Mouse (Mus musculus) CH12.LX (cell line): ENCODE results near the gene F2rl1.

Experiments
- CHD2 ChIP-seq: IDR thresholded peaks from 2 replicates; pipeline ENCODE4 v1.6.1; 2011; ENCODE audit warnings: low read length, improper control_type of control experiment
- CTCF ChIP-seq, 2 experiments: IDR thresholded peaks in 1 of 2; conservative IDR thresholded peaks in 1 of 2; 2 replicates each; pipeline ENCODE4 v1.5.1; 2011 to 2012; ENCODE audit warnings: low read depth in 2 of 2, low read length in 2 of 2, improper control_type of control experiment in 1 of 2, inconsistent platforms in 1 of 2, mild to moderate bottlenecking in 1 of 2, moderate library complexity in 1 of 2
- EP300 ChIP-seq: IDR thresholded peaks from 2 replicates; pipeline ENCODE4 v1.6.1; 2011; ENCODE audit warnings: low read length, improper control_type of control experiment
- ETS1 ChIP-seq: conservative IDR thresholded peaks from 2 replicates; pipeline ENCODE4 v1.6.1; 2012; ENCODE audit warnings: low read depth, mild to moderate bottlenecking, inconsistent platforms, low read length, improper control_type of control experiment, moderate library complexity
- IRF4 ChIP-seq: IDR thresholded peaks from 2 replicates; pipeline ENCODE4 v1.6.1; 2014; ENCODE audit warnings: low read depth, mild to moderate bottlenecking, inconsistent platforms, low read length, improper control_type of control experiment
- JUN ChIP-seq: IDR thresholded peaks from 2 replicates; pipeline ENCODE4 v1.6.1; 2011; ENCODE audit warnings: low read depth, mild to moderate bottlenecking, low read length, improper control_type of control experiment, moderate library complexity; ENCODE audit not compliant: insufficient read depth
- MAZ ChIP-seq: IDR thresholded peaks from 2 replicates; pipeline ENCODE4 v1.6.1; 2012; ENCODE audit warnings: low read depth, mild to moderate bottlenecking, inconsistent platforms, low read length, improper control_type of control experiment, moderate library complexity
- MEF2A ChIP-seq: IDR thresholded peaks from 2 replicates; pipeline ENCODE4 v1.6.1; 2014; ENCODE audit warnings: low read depth, mild to moderate bottlenecking, inconsistent platforms, low read length, improper control_type of control experiment, borderline replicate concordance
- POLR2A ChIP-seq: IDR thresholded peaks from 2 replicates; pipeline ENCODE4 v1.6.1; 2011; ENCODE audit warnings: low read depth, mild to moderate bottlenecking, improper control_type of control experiment, low read length
- POLR2AphosphoS2 ChIP-seq: IDR thresholded peaks from 2 replicates; pipeline ENCODE4 v1.6.1; 2011; ENCODE audit warnings: low read depth, low read length, improper control_type of control experiment
- SIN3A ChIP-seq: IDR thresholded peaks from 2 replicates; pipeline ENCODE4 v1.6.1; 2012; ENCODE audit warnings: low read length, improper control_type of control experiment, inconsistent platforms
- UBTF ChIP-seq: IDR thresholded peaks from 2 replicates; pipeline ENCODE4 v1.6.1; 2012; ENCODE audit warnings: low read depth, mild to moderate bottlenecking, inconsistent platforms, low read length, improper control_type of control experiment, moderate library complexity
- USF1 ChIP-seq: IDR thresholded peaks from 2 replicates; pipeline ENCODE4 v1.6.1; 2014; ENCODE audit warnings: low read depth, mild to moderate bottlenecking, inconsistent platforms, low read length, improper control_type of control experiment
- USF2 ChIP-seq: conservative IDR thresholded peaks from 2 replicates; pipeline ENCODE4 v1.6.1; 2011; ENCODE audit warnings: low read depth, low read length, improper control_type of control experiment

DNA sequence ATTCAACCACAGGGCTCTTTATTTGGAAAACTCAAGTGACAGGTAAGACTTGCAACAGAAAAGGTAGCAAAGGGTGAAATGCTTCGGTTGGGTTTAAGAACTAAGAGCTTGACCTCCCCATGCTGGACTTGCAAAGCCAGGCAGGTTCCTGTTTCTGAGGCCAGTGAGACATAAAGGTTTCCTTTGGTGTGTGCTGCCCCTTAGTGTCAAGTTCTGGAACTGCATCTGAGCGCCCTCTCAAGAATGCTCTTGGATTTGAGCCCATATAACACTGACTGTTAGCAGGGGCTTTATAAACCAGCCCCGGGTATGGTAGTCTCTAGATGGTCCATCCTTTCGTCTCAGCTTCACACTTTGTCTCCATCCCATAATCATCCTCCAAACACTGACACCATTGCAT, 43.6 kb downstream of the F2rl1 start:
- TF ChIP-seq ETS1 (no peak), CTCF (conservative IDR thresholded peaks at IDR 0.05 in 1 of 2, IDR thresholded peaks at IDR 0.05 in 1 of 2; ENCODE audit: low read depth in 2 of 2, low read length in 2 of 2) (peak; percentile 88 to 94), POLR2A (no peak), EP300 (no peak), MAZ (no peak), POLR2AphosphoS2 (no peak), USF1 (no peak), MEF2A (no peak), JUN (no peak), UBTF (no peak), SIN3A (no peak), CHD2 (no peak), USF2 (no peak), IRF4 (no peak; the same call in 1 of the 2 replicates)
